Mouse (Mus musculus) stomach, embryonic 15.5 days (tissue): ENCODE measurements at regions not wholly inside any gene's neighbourhood (a gene's known extent, or its start where the extent isn't known, plus 50 kb on each side); places are given as distances from the start of the nearest gene placed in this dataset.

Experiments used
- ATAC-seq: fragments of 200-750 bp; cut with Nextera tagmentation; 2 replicates; pipeline ENCODE4 v1.8.0; 2017; ENCODE audit warnings: low read depth, moderate number of reproducible peaks, moderate TSS enrichment; ENCODE audit not compliant: insufficient read depth, low FRiP score
- H3K27ac ChIP-seq: fragments of 300-500 bp; sonication (generic); 2 replicates; pipeline ENCODE4 v1.5.1; 2015; ENCODE audit warnings: mild to moderate bottlenecking, inconsistent platforms
- H3K27me3 ChIP-seq: fragments of 300-500 bp; sonication (generic); replicated peaks from 2 replicates; pipeline ENCODE4 v1.6.1; 2015; ENCODE audit warnings: inconsistent platforms
- H3K36me3 ChIP-seq: fragments of 300-500 bp; sonication (generic); 2 replicates; pipeline ENCODE4 v1.6.1; 2015; ENCODE audit warnings: inconsistent platforms
- H3K4me1 ChIP-seq: fragments of 300-500 bp; sonication (generic); 2 replicates; pipeline ENCODE4 v1.6.1; 2015; ENCODE audit warnings: inconsistent platforms
- H3K4me2 ChIP-seq: fragments of 300-500 bp; sonication (generic); 2 replicates; pipeline ENCODE4 v1.6.1; 2015; ENCODE audit warnings: mild to moderate bottlenecking, inconsistent platforms
- H3K4me3 ChIP-seq: fragments of 300-500 bp; sonication (generic); replicated peaks from 2 replicates; pipeline ENCODE4 v1.5.1; 2015; ENCODE audit warnings: inconsistent platforms
- H3K9ac ChIP-seq: fragments of 300-500 bp; sonication (generic); 2 replicates; pipeline ENCODE4 v1.6.1; 2015; ENCODE audit warnings: inconsistent platforms
- H3K9me3 ChIP-seq: fragments of 300-500 bp; sonication (generic); 2 replicates; pipeline ENCODE4 v1.6.1; 2016; ENCODE audit warnings: inconsistent platforms
- WGBS: fragments of 180-500 bp; shearing (Covaris S2); methylation state at CpG from one replicate; pipeline ENCODE4 v1.1.7; 2015; 5-methylcytosine and 5-hydroxymethylcytosine counted together

- WGBS: 63% methylated on average over 10 of the region's 10 CpGs
- H3K9me3 ChIP-seq: no peaks in the 10 kb centered on the region
- H3K9ac ChIP-seq: no peak overlapping the region
- H3K36me3 ChIP-seq: no peaks in the 10 kb centered on the region
- no peak for ATAC-seq
- H3K27me3 ChIP-seq: no peaks in the 10 kb centered on the region
- H3K4me3 ChIP-seq: no peak overlapping the region
- H3K4me2 ChIP-seq: no peak overlapping the region
- H3K27ac ChIP-seq: no peak overlapping the region
- H3K4me1 ChIP-seq: no peaks in the 10 kb centered on the region
Observed at GRCm38 (mm10) chr9:62622106-62622505, 55.5 kb upstream of the Itga11 start.

GRCm38 (mm10) chr9:62624562-62625044 is 53.0 kb upstream of the Itga11 start:
- no peak overlapping the region for H3K4me2 ChIP-seq
- H3K4me3 ChIP-seq: no peak overlapping the region
- H3K27me3 ChIP-seq: no peaks in the 10 kb centered on the region
- 75% methylated on average over 8 of the region's 8 CpGs for WGBS
- H3K27ac ChIP-seq: no peak overlapping the region
- no peaks in the 10 kb centered on the region for H3K9me3 ChIP-seq
- H3K36me3 ChIP-seq: no peaks in the 10 kb centered on the region
- no peak for ATAC-seq
- no peak overlapping the region for H3K9ac ChIP-seq
- no peaks in the 10 kb centered on the region for H3K4me1 ChIP-seq

DNA sequence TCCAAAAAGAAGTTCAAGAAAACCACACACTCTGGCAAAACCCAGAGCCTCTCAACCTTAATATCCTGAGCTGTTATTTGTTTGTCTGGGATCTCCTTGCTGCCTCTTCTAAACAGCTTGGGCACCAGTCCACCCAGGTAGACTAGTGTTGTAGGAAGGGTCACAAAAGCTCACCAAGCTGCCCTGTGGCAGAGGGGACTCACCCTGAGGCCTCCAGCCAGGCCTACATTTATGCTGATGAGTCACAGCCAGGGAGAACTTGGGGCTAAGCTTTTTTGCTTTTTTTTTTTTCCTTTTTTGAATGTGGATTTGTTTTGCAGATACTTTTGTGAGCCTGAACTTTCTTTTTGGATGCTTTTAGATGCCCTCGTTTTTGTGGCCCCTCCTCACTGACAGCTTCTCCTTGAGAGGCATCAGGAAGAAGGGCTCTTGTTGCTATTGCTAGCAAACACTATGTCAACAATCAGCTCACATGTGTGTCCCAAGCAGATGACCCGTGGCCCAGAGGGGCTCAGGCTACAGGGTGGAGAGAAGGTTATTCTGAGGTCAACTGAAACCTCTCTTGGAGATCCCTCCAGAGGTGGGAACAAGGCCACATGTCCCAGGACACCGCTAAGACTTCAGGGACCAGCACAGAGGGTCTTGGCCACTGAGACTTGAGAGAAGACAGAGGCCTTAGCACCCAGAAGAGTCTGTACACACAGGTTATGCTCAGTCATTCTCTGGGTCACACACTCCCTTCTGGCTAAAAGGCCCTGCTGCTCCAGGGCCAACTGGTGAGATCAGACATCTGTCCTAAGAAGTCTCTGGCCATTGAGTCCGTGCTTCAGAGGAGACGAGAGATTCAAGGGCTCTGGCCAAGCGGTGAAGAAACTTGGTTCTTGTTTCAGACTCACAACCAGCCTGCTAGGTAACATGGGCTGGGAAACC is 50.3 kb upstream of the Itga11 start:
- H3K9ac ChIP-seq: no peak overlapping the region
- ATAC-seq: no peak
- no peaks in the 10 kb centered on the region for H3K9me3 ChIP-seq
- no peaks in the 10 kb centered on the region for H3K4me1 ChIP-seq
- no peaks in the 10 kb centered on the region for H3K27me3 ChIP-seq
- no peak overlapping the region for H3K4me3 ChIP-seq
- WGBS: 54% methylated on average over 6 of the region's 6 CpGs
- H3K4me2 ChIP-seq: no peak overlapping the region
- no peak overlapping the region for H3K27ac ChIP-seq
- H3K36me3 ChIP-seq: no peaks in the 10 kb centered on the region
